Mouse (Mus musculus): ENCODE measurements around the gene Grap.

- TF ChIP-seq CTCF (IDR thresholded peaks at IDR 0.05) (no peak), EP300 (IDR thresholded peaks at IDR 0.05) (peak; percentile 74)
These were observed at the start of gene Grap for GRCm38 (mm10) chr11:61652686-61653447.
